11 mouse cellular contexts compared by ENCODE assay signal in genomic region chr3:52840160-52840953, GRCm38 (mm10).
DNase-seq lines count a peak whose midpoint lies in the region; ATAC-seq lines count a peak whose summit lies in the region.
"Had no signal": no experiment of that assay in that cellular context is flagged by ENCODE, and none has a peak within 500 bp of the region (broad histone marks: within the 10 kb centered on the region; RNA-seq: fewer than 3 reads in every experiment).

No protein-coding gene starts in this region.

- peak; percentile 81 for ATAC-seq in CD4-positive, CD25-positive, alpha-beta regulatory T cell, adult 4 months
- ATAC-seq: forebrain, embryonic 16.5 days; liver, embryonic 12.5 days had no signal

- DNase-seq in kidney, adult 11 months = peak; percentile 14
- no peak for DNase-seq in kidney, adult 18-20 months
- peak; percentile 91 for DNase-seq in induced T-regulatory cell, adult 2 months (ENCODE audit: low read depth)
- peak; percentile 65 for DNase-seq in splenic B cell, adult 2 months (ENCODE audit: low read depth, low spot score)
- DNase-seq in neural tube, embryonic 10.5 days (ENCODE audit: extremely low spot score, low spot score) = no peak
- DNase-seq in frontal cortex, postnatal 36 days (ENCODE audit: low spot score in 2 of 2) = no peak
- DNase-seq in cerebellum, adult 9-10 months = no peak

- no peaks in the 10 kb centered on the region for H3K27me3 ChIP-seq in splenic B cell, adult 2 months (ENCODE audit: control insufficient read depth, insufficient read depth, low read length, poor library complexity, severe bottlenecking)
- H3K27me3 ChIP-seq: liver, embryonic 12.5 days; stomach, embryonic 15.5 days had no signal

- no peaks in the 10 kb centered on the region for H3K36me3 ChIP-seq in splenic B cell, adult 2 months (ENCODE audit: control insufficient read depth, insufficient read depth, low read length, poor library complexity, severe bottlenecking)
- H3K36me3 ChIP-seq: liver, embryonic 12.5 days; stomach, embryonic 15.5 days had no signal

Comparison
In these comparisons a context has a peak if more than half of its experiments do, and no peak if none do; other contexts are left out.
1. DNase-seq: peak in kidney, adult 11 months (single experiment), induced T-regulatory cell, adult 2 months (single experiment) and splenic B cell, adult 2 months (single experiment); none in kidney, adult 18-20 months (single experiment), neural tube, embryonic 10.5 days (single experiment), frontal cortex, postnatal 36 days (0 of 2) and cerebellum, adult 9-10 months (single experiment).